Mouse (Mus musculus) layer of hippocampus, postnatal 14 days (tissue): ENCODE measurements around the gene Cnbp. TPM values are rescaled to one million over a fixed set of nuclear protein-coding genes. Genes with fewer than 3 reads are reported as not detected.

ENCODE experiments used
- DNase-seq, 2 experiments: peaks; one replicate each; pipeline ENCODE4 v3.0.0; 2021 to 2022; ENCODE audit warnings: low spot score in 2 of 2, mixed read lengths in 1 of 2
- total RNA-seq, 2 experiments: library from RNA; stranded (reverse); gene quantifications; 2 replicates each; pipeline ENCODE4 v1.2.3; 2021

The Cnbp gene
- total RNA-seq, 2 experiments from 2014 or later: 231 to 244 TPM

GRCm38 (mm10) chr6:87851871-87852270 lies 965 bp upstream of the Cnbp start:
- no peak for DNase-seq

- peak in 1 of 2 experiments; percentile 55 for DNase-seq
These were observed 579 bp downstream of the Cnbp start for GRCm38 (mm10) chr6:87850155-87850899.

GRCm38 (mm10) chr6:87849780-87850154 lies 1.1 kb downstream of the Cnbp start:
- DNase-seq: no peak

DNA sequence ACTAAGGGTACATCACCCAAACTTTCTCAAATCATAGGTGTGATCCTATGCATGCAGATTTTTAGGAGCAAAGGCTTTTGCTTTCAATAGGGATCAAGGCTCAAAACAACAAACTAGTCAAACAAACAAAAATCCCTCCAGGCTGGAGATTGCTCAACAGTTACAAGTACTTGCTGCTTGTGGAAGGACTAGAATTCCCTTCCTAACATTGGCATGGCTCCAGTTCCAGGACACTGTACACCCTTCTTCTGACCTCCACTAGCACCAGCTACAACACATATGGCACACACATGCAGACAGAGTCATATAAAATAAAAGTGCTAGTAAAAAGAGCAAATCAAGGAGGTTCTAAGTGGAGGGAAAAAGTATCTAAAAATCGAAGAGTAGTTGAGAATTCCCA lies 4.1 kb downstream of the Cnbp start:
- no peak for DNase-seq

DNA sequence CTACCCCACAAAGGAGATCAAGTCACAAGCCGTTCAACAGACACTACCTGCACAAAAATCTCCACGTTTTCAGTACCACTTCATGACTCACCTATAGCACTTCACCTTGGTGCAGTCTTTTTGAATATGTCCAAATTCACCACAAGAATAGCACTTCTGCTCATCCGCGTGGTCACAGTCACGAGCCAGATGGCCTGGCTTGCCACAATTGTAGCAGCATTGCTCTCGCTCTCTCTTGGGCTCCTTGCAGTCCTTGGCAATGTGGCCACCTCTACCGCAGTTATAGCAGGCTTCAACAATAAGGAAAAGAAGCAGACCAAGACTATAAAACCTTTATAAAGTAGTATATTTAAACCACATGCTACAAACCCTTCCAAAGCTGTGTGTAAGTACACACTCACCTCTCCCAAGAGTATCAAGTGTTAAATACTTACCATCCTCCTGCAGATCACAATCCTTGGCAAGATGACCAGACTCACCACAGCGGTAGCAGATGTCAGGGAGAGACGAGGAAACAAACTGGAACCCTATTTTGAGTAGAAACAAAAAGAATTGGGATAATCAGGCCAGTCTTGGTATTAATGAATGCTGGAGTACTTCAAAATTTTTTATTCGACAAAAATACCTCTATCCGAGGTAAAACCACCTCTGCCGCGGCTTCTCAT lies 5.7 kb downstream of the Cnbp start:
- DNase-seq: no peak

- no peak for DNase-seq
These were observed 8.7 kb downstream of the Cnbp start for GRCm38 (mm10) chr6:87842254-87842653.

DNA sequence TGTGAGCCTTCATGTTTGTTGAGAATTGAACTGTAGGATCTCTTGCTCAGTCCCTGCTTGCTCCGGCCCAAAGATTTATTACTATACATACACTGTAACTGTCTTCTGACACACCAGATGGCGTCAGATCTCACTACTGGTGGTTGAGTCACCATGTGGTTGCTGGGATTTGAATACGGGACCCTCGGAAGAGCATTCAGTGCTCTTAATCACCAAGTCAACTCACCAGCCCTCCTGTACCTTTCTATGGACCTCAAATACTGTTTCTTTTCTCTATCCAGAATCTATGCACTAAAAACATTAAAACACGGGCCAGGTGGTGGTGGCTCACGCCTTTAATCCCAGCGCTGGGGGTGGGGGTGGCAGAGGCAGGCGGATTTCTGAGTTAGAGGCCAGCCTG lies 9.3 kb downstream of the Cnbp start:
- no peak for DNase-seq

GRCm38 (mm10) chr6:87839797-87840341 lies 11.0 kb downstream of the Cnbp start:
- DNase-seq: no peak

GRCm38 (mm10) chr6:87838551-87839197 lies 12.2 kb downstream of the Cnbp start, which contains the start of gene Isy1:
Isy1 (minus strand) TSS chr6:87838798.
- DNase-seq: peak; percentile 92 to 97

GRCm38 (mm10) chr6:87835695-87836094 lies 15.2 kb downstream of the Cnbp start, which contains the start of gene Gm45140:
Gm45140 (minus strand) TSS chr6:87835795.
- DNase-seq: no peak

- no peak for DNase-seq
These were observed 30.5 kb downstream of the Cnbp start for GRCm38 (mm10) chr6:87820366-87820765.

DNA sequence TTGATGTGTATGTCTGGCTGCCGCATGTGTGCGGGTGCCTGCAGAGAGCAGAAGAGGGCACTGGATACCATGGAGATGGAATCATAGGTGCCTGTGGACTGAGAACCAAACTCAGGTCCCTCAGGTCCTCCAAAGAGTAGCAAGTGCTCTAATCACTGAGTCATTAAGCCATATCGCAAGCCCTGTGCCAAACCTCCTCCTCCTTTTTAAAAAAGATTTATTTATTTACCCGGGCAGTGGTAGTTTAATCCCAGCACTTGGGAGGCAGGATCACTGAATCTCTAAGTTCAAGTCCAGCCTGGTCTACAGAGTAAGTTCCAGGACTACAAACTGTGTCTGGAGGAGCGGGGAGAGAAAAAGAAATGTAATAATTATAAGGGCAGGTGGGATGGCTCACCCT lies 36.4 kb downstream of the Cnbp start:
- no peak for DNase-seq

- DNase-seq: no peak
These were observed 38.2 kb downstream of the Cnbp start for GRCm38 (mm10) chr6:87812656-87813055.

DNA sequence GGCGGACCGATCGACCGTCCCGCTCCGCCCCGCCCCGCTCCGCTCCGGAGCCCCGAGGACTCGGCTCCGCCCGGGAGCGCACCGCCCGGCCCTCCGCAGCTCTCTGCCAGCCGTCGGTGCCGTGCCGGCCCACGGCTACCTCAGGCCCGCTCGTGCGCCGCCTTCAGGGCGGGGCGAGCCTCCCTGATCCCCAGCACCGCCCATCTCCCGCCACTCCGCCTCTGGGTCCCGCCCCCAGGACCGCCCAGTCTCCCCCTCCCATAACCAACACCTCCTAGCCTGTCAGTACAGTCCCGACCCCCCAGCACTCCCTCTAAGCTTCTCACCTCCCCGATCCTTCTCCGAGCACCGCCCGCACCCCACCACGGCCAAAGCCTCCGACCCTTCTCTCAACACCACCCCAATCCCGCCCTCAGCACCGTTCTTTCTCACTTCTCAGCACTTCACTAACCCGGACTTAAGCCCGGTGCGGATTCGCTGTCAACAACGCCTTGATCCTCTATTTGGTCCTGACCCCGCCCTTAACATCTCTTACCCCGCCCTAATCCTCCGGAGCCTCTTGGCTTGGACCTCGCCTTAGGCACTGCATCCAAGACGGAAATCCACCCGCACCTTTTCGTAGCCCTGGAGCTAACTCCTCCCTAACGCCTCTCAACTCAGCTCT lies 39.1 kb downstream of the Cnbp start, which contains the start of gene Rab43:
Rab43 (minus strand) TSS at position 490 of the 664 bp plus-strand sequence.
- DNase-seq: peak; percentile 84 to 92

DNA sequence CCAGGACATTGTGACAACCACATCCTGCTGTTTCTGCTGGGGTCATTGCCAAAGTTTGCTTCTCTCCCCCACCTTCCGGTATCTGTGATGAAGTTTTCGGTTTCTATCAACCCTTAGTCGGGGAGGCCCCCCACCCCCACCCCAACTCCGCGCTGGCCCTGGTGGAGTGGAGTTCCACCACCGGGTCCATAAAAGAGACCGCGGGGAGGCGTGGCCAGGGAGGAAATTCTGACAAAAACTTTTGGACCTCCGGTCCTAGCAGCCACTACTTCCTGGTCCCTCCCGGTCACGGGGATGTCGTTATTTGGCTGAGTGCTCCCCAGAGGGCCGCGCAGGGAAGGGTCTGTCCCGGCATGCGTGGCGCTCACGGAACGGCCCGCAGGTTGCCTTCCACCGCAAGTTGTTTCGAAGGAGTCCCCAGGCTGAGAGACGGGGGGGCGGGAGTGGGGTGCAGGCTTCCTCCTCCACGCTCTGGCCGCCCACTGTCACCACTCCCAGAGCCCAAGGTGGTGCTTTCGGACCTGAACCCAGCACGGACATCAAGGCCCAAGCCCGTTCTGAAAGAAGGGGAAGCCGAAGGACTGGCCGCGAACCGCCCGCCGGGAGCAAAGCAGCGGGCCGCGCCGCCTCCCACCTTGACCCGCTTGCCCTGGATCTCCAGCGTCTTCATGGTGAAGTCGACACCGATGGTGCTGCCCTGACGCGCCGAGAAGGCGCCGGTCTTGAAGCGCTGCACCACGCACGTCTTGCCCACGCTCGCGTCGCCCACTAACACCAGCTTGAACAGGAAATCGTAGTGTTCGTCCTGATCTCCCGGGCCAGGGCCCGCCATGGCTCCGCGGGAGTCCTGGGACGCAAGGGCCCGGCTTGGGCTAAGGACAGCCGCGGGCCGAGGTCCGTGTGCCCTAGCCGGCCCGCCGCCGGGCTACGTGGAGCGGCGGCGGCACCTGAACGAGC lies 39.9 kb downstream of the Cnbp start:
- peak; percentile 18 to 32 for DNase-seq

GRCm38 (mm10) chr6:87810311-87810710 lies 40.6 kb downstream of the Cnbp start:
- DNase-seq: no peak

DNA sequence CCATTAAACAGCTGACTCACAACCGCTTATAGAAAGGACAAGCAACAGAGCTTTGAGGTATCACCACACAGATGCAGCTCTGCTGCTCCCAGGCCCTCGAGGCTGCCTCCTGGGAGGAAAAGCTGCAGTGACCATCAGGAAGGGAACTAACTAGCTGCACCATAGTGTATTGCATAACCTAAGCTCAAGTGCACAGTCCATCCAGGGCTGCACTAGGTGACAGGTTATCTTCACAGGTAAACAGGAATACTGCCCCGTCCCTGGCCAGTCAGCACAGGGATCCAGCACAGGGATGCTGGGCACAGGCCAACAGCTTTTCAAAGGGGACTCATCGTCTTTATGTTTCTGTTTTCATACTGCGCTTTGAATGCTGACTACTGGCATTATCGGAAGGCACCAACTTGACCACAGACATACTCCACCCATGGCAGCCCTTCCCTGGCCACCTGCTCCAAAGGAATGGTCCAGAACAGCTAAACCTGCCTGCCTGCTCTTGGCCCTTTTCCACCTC lies 41.2 kb downstream of the Cnbp start:
- DNase-seq: no peak

- no peak for DNase-seq
These were observed 41.8 kb downstream of the Cnbp start for GRCm38 (mm10) chr6:87809144-87809543.

DNA sequence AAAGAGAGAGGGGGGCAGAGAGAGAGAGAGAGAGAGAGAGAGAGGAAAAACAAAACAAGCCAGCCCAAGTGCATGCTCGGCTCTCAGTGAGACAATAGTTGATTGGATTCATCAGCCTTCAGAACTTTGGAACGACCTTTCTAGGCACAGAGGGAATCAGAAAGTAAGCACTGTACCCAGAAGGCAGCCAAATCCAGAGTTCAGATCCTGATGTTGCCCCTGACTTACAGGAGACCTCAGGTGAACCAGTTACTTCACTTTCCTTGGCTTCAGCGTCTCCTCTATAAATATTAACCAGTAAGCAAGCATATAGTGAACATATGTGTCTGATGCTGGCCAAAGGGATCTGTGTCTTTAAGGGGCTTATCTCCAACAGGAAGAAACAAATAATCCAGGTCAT lies 42.4 kb downstream of the Cnbp start:
- no peak for DNase-seq
